Mouse (Mus musculus): ENCODE results near the gene Capn8. TPM values are rescaled to one million over a fixed set of nuclear protein-coding genes. Genes with fewer than 3 reads are reported as not detected.
A peak's percentile ranks its signal among the peaks of the same experiment; 100 is the strongest.

Gene Capn8
- polyA plus RNA-seq (2012; rRNA removed), result 0.08 and 0.12 TPM in 2 replicates

DNA sequence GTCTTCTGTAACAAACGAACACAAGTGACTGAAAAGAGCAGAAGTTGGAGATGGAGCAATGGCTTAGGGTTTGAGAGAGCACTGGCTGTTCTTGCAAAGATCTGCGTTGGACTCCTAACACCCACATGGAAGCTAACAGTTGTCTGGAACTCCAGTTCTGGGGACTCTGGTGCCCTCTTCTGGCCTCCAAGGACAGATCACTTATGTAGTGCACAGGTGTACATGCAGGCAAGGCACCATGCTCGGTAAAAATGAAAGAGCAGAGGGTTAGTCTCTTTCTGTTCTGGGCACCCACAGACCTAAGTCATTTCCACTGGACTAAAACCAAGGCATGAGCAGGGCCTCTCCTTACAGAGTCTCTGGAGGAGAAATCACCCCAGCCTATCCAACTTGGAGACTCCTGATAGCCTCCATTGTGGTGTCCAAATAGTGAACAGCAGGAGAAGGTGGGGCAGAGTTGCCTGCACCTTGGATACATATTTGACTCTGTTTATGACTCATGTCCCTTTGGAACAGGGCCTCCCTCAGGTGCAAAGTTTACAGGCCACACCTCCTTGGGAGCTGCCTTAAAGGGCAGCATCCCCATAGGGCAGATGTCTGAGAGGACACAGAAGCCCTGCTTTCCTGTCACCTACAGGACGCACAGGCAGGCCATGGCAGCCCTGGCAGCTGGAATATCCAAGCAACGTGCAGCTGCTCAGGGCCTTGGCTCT is at the start of gene Capn8:
Gene Capn8 (plus strand): TSS at position 600 of the 713 bp plus-strand sequence.
- Histone ChIP-seq H3K27ac (ENCODE audit: control insufficient read depth, insufficient read depth, low read length) (no peak within 1 kb of the TSS), H3K4me1 (replicated peaks; ENCODE audit: control insufficient read depth, insufficient read depth, low read length) (peaks cover 5% of the 10 kb centered on the region; the same call in 1 of the 2 replicates), H3K4me3 (ENCODE audit: control insufficient read depth, insufficient read depth, low read length) (no peak within 1 kb of the TSS), H3K27me3 (ENCODE audit: control insufficient read depth, insufficient read depth, low read length) (no peaks in the 10 kb centered on the region), H3K36me3 (ENCODE audit: control insufficient read depth, insufficient read depth, low read length) (no peaks in the 10 kb centered on the region)
- TF ChIP-seq CTCF (IDR thresholded peaks at IDR 0.05; ENCODE audit: borderline replicate concordance, control insufficient read depth, extremely low read depth, insufficient read depth, low read length, poor library complexity), result no peak
- no peak for TF ChIP-seq POLR2A (IDR thresholded peaks at IDR 0.05; ENCODE audit: control insufficient read depth, extremely low read depth, insufficient read depth, low read length, poor library complexity)
- peak; percentile 13 for DNase-seq
- 76% methylated on average over 5 of the region's 5 CpGs for WGBS

DNA sequence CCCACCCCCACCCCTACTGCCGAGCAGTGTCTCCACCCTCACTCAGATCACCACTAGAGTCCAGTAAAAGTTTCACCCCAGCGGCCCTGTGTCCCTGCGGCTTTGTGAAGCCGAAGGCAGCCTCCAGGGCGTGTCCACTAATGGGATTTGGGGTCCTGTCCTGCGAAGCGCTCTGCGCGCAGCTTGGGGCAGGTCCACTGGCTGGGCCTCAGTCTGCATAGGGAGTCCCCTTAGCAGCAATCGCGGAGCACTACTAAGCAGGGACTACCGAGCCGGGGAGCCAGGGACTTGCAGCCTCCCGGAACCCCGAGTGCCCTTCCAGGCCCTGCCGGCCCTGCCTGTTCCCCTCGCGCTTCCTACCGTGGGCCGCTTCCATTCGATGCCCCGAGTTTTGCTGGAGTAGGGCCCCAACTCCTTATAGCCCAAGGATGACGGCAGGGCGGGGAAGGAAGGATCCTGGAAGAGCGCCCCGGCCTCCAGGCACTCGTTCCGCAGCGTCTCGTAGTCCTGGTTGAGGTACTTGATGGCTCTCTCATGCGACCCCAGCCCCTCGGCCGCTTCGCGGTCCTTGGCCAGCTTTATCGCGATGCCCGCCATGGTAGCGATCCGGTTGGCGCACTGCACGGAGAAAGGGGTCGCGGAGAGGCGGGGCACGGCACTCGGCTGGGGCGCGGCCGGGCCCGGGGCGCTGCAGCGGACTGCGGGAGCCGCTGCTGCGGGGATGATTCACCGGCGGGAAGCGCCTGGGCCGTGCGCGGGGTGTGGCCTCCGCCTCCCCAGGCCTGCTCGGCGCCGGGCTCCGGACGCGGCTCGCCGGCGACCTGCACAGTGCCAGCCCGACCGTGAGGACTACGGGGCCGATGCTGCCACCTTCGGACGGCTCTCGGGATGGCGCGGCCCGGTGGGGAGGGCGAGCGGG is 47.8 kb upstream of the Capn8 start, which contains the start of gene Capn2:
Gene Capn2 (minus strand): TSS at position 851 of the 919 bp plus-strand sequence.
- DNase-seq, result peak; percentile 87

DNA sequence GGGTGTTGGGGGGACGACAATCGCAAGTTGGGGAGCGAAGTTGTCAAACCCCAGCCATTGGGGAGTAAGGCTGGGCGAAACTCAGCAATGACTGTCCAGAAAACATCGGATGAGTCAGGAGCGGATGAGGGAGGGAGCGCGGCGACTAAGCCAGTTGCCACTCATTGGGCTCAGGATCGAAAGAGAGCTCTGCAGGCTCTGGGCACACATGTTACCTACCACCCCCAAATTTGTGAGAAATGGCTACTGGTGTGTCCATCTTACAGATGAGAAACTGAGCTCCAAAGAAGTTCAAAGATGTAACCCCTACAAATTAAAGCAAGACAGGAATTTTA is 47.2 kb upstream of the Capn8 start:
- H3K4me1 ChIP-seq (replicated peaks; ENCODE audit: control insufficient read depth, insufficient read depth, low read length), result peaks cover 43% of the 10 kb centered on the region
- H3K27me3 ChIP-seq (ENCODE audit: control insufficient read depth, insufficient read depth, low read length), result no peaks in the 10 kb centered on the region
- DNase-seq, result no peak
- H3K27ac ChIP-seq (ENCODE audit: control insufficient read depth, insufficient read depth, low read length), result no peak overlapping the region
- TF ChIP-seq POLR2A (IDR thresholded peaks at IDR 0.05; ENCODE audit: control insufficient read depth, extremely low read depth, insufficient read depth, low read length, poor library complexity) (no peak), CTCF (IDR thresholded peaks at IDR 0.05; ENCODE audit: borderline replicate concordance, control insufficient read depth, extremely low read depth, insufficient read depth, low read length, poor library complexity) (no peak)
- 7% methylated on average over 10 of the region's 10 CpGs for WGBS
- H3K36me3 ChIP-seq (ENCODE audit: control insufficient read depth, insufficient read depth, low read length), result no peaks in the 10 kb centered on the region
- peak overlapping the region; percentile 64 for H3K4me3 ChIP-seq (ENCODE audit: control insufficient read depth, insufficient read depth, low read length)

More for the DNA sequence above, 47.8 kb upstream of the Capn8 start, which contains the start of gene Capn2:
- H3K36me3 ChIP-seq (ENCODE audit: control insufficient read depth, insufficient read depth, low read length), result no peaks in the 10 kb centered on the region
- 1% methylated on average over 84 of the region's 84 CpGs for WGBS
- peaks cover 43% of the 10 kb centered on the region for H3K4me1 ChIP-seq (replicated peaks; ENCODE audit: control insufficient read depth, insufficient read depth, low read length)
- no peaks in the 10 kb centered on the region for H3K27me3 ChIP-seq (ENCODE audit: control insufficient read depth, insufficient read depth, low read length)
- no peak within 1 kb of the TSS for H3K27ac ChIP-seq (ENCODE audit: control insufficient read depth, insufficient read depth, low read length)
- peak within 1 kb of the TSS; percentile 64 for H3K4me3 ChIP-seq (ENCODE audit: control insufficient read depth, insufficient read depth, low read length)
- TF ChIP-seq POLR2A (IDR thresholded peaks at IDR 0.05; ENCODE audit: control insufficient read depth, extremely low read depth, insufficient read depth, low read length, poor library complexity) (no peak), CTCF (IDR thresholded peaks at IDR 0.05; ENCODE audit: borderline replicate concordance, control insufficient read depth, extremely low read depth, insufficient read depth, low read length, poor library complexity) (no peak)

DNA sequence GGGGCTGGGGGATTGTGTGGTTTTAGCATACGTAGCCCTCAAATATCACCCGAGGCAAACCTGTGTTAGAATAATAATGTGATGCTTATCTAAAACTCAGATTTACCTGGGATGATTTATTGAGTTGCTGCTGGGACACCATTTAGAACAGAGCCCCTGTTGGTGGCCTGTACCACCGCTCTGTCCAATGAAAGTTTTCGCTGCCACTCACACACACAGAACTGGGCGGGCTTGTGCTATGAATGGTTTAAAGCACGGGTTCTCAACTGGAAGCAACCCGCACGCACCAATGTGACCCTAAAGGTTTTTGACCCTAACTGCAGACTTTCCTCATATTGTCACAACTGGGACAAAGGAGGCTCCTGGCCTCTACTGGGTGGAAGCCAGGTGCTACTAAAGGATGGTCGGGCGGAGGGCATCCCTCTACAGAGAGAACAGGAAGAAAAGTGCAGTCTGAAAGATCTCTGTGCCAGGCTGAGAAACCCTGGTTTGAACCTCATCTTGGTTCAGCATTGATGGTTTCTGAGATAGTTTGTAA is 46.6 kb upstream of the Capn8 start:
- Histone ChIP-seq H3K4me3 (ENCODE audit: control insufficient read depth, insufficient read depth, low read length) (no peak overlapping the region), H3K36me3 (ENCODE audit: control insufficient read depth, insufficient read depth, low read length) (no peaks in the 10 kb centered on the region), H3K27ac (ENCODE audit: control insufficient read depth, insufficient read depth, low read length) (no peak overlapping the region), H3K4me1 (replicated peaks; ENCODE audit: control insufficient read depth, insufficient read depth, low read length) (peaks cover 38% of the 10 kb centered on the region), H3K27me3 (ENCODE audit: control insufficient read depth, insufficient read depth, low read length) (no peaks in the 10 kb centered on the region)
- TF ChIP-seq POLR2A (IDR thresholded peaks at IDR 0.05; ENCODE audit: control insufficient read depth, extremely low read depth, insufficient read depth, low read length, poor library complexity), result no peak
- TF ChIP-seq CTCF (IDR thresholded peaks at IDR 0.05; ENCODE audit: borderline replicate concordance, control insufficient read depth, extremely low read depth, insufficient read depth, low read length, poor library complexity), result no peak
- WGBS, result 82% methylated on average over 10 of the region's 10 CpGs
- DNase-seq, result no peak

DNA sequence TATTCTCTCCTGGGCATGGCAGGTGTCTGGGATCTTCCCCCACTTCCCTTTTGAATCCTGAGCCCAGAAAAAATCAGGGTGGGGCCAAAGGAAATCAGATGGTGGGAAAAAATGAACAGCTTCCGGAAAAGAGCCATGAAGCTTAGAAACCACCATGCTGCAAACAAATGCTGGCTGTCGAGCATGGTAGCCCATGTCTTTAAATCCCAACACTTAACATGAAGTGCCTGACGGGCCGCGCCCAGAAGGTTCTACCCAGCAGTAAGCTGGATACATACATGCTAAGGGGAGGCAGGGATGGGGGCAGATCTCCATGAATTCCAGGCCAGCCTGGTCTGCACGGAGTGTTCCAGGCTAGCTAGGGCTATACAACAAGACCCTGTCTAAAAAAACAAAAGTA is 46.0 kb upstream of the Capn8 start:
- TF ChIP-seq CTCF (IDR thresholded peaks at IDR 0.05; ENCODE audit: borderline replicate concordance, control insufficient read depth, extremely low read depth, insufficient read depth, low read length, poor library complexity) (no peak), POLR2A (IDR thresholded peaks at IDR 0.05; ENCODE audit: control insufficient read depth, extremely low read depth, insufficient read depth, low read length, poor library complexity) (no peak)
- Histone ChIP-seq H3K27me3 (ENCODE audit: control insufficient read depth, insufficient read depth, low read length) (no peaks in the 10 kb centered on the region), H3K4me3 (ENCODE audit: control insufficient read depth, insufficient read depth, low read length) (no peak overlapping the region), H3K4me1 (replicated peaks; ENCODE audit: control insufficient read depth, insufficient read depth, low read length) (peaks cover 37% of the 10 kb centered on the region), H3K36me3 (ENCODE audit: control insufficient read depth, insufficient read depth, low read length) (no peaks in the 10 kb centered on the region), H3K27ac (ENCODE audit: control insufficient read depth, insufficient read depth, low read length) (no peak overlapping the region)
- no peak for DNase-seq
- 96% methylated on average over 6 of the region's 6 CpGs for WGBS

DNA sequence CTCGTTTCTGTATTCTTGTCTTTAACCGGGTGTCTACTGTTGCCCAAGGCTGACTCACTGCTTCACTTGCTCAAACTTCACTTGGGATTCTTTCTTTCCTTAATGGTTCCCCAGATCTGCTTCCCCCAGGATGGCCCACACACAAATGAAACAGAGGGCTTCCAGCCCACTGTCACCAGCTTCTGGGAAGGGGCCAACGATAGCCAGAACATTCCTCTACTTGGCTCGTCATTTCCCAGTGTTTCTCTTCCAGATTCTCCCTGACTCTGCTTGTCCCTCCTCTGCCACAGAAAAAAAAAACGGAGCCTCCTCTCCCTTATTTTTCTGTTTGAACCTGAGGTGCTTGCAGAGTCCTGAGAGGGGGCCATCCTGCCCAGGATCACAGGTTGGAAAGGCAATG is 45.5 kb upstream of the Capn8 start:
- no peak overlapping the region for H3K4me3 ChIP-seq (ENCODE audit: control insufficient read depth, insufficient read depth, low read length)
- TF ChIP-seq CTCF (IDR thresholded peaks at IDR 0.05; ENCODE audit: borderline replicate concordance, control insufficient read depth, extremely low read depth, insufficient read depth, low read length, poor library complexity), result no peak
- no peak for TF ChIP-seq POLR2A (IDR thresholded peaks at IDR 0.05; ENCODE audit: control insufficient read depth, extremely low read depth, insufficient read depth, low read length, poor library complexity)
- no peaks in the 10 kb centered on the region for H3K36me3 ChIP-seq (ENCODE audit: control insufficient read depth, insufficient read depth, low read length)
- no peak for DNase-seq
- peak overlapping the region; percentile 67 for H3K27ac ChIP-seq (ENCODE audit: control insufficient read depth, insufficient read depth, low read length)
- no peaks in the 10 kb centered on the region for H3K27me3 ChIP-seq (ENCODE audit: control insufficient read depth, insufficient read depth, low read length)
- 94% methylated on average over 5 of the region's 5 CpGs for WGBS
- H3K4me1 ChIP-seq (replicated peaks; ENCODE audit: control insufficient read depth, insufficient read depth, low read length), result peaks cover 37% of the 10 kb centered on the region
